Comparison of ENCODE assay signal across 8 mouse cellular contexts in the genomic region with DNA sequence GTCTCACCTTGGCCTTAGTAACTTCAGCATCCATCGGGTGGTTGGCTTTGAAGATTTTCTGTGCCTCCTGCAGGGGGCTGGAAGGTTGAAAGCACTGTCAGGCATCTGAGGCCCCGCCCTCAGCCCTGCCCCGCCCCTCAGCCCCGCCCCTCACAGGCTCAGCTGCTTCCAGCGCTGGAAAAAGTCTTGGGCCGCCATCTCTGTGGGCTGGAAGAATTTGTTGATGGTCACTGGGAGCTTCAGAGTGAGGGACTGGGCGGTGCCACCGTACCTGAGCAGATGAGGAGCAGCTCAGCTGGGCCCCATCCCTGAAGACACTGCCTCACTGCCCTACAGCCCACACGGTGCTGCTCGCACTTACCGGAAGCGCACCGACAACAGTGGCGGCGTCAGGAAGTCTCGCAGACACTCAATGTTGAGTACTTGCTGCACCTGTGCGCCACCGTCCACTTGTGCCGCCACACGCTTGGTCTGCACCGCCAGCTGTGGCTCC. TPM values are rescaled to one million over a fixed set of nuclear protein-coding genes. Genes with fewer than 3 reads are reported as not detected.
DNase-seq lines count a peak whose midpoint lies in the region; ATAC-seq and TF ChIP-seq lines count a peak whose summit lies in the region.

No protein-coding gene starts in this region.

- peaks cover 63% of the 10 kb centered on the region for H3K36me3 ChIP-seq in heart, embryonic 15.5 days
- peaks cover 49% of the 10 kb centered on the region for H3K36me3 ChIP-seq in midbrain, embryonic 16.5 days (ENCODE audit: control insufficient read depth, insufficient read depth, low read length)

- H3K4me1 ChIP-seq in heart, embryonic 15.5 days (replicated peaks): peaks cover 39% of the 10 kb centered on the region
- peaks cover 19% of the 10 kb centered on the region for H3K4me1 ChIP-seq in midbrain, embryonic 16.5 days (ENCODE audit: control insufficient read depth, insufficient read depth, low read length)

- no peaks in the 10 kb centered on the region for H3K27me3 ChIP-seq in heart, embryonic 15.5 days
- no peaks in the 10 kb centered on the region for H3K27me3 ChIP-seq in midbrain, embryonic 16.5 days (ENCODE audit: control insufficient read depth, insufficient read depth, low read depth, low read length)

- H3K9ac ChIP-seq in heart, embryonic 15.5 days: no peak overlapping the region
- 0 out of 2 replicates have a peak overlapping the region, but pooled peaks have one; percentile 4 for H3K9ac ChIP-seq in midbrain, embryonic 16.5 days (ENCODE audit: low read depth, low read length)

- no peak for TF ChIP-seq POLR2A in brain, embryonic 14.5 days (IDR thresholded peaks at IDR 0.05; ENCODE audit: borderline replicate concordance, extremely low read depth, insufficient read depth, insufficient read length, poor library complexity, severe bottlenecking)

- H3K9me3 ChIP-seq in heart, embryonic 15.5 days (replicated peaks): no peaks in the 10 kb centered on the region
- no peaks in the 10 kb centered on the region for H3K9me3 ChIP-seq in midbrain, embryonic 16.5 days (replicated peaks; ENCODE audit: control insufficient read depth, low read length, poor library complexity, severe bottlenecking)

- no peak for ATAC-seq in heart, embryonic 15.5 days (replicated peaks; ENCODE audit: insufficient number of reproducible peaks, insufficient read depth, low FRiP score, low read depth)
- ATAC-seq in midbrain, embryonic 16.5 days: no peak

- H3K27ac ChIP-seq in heart, embryonic 15.5 days: peak overlapping the region; percentile 35; the same call in 1 of the 2 replicates
- H3K27ac ChIP-seq in midbrain, embryonic 16.5 days (ENCODE audit: low read length): no peak overlapping the region

- peak overlapping the region; percentile 35 for H3K4me3 ChIP-seq in heart, embryonic 15.5 days
- no peak overlapping the region for H3K4me3 ChIP-seq in midbrain, embryonic 16.5 days (ENCODE audit: low read depth, low read length)

- WGBS in heart, embryonic 15.5 days: 22% methylated on average over 21 of the region's 21 CpGs
- 9% methylated on average over 21 of the region's 21 CpGs for WGBS in midbrain, embryonic 16.5 days

- intact Hi-C loops in heart, postnatal 25 days (cut with DNase I): no loop called here

- peak; percentile 38; the same call in 1 of the 2 replicates for TF ChIP-seq CTCF in brain, embryonic 14.5 days (IDR thresholded peaks at IDR 0.05; ENCODE audit: borderline replicate concordance, extremely low read depth, insufficient read depth, insufficient read length)

- H3K4me2 ChIP-seq in heart, embryonic 15.5 days: peak overlapping the region; percentile 61
- H3K4me2 ChIP-seq in midbrain, embryonic 16.5 days (ENCODE audit: low read length): peak overlapping the region; percentile 35

- DNase-seq in heart, postnatal 25 days (ENCODE audit: low spot score): no peak
- peak; percentile 76 for DNase-seq in brain, embryonic 14.5 days (ENCODE audit: low read depth)
- peak; percentile 44 for DNase-seq in heart, postnatal 4 days
- peak; percentile 83 for DNase-seq in liver
- DNase-seq in thymus, postnatal 36 days: peak; percentile 68 to 79
- DNase-seq in urinary bladder, postnatal 25 days (ENCODE audit: low spot score): no peak

RNA-seq across cellular contexts. Expression of a gene that starts 5.4 kb away (rescaled TPM):
- 11.9 and 16.3 TPM in 2 replicates for polyA plus RNA-seq in heart, embryonic 15.5 days (2015; fragmentation: Nextera tagmentation; extraction: Ambion mirVana)
- total RNA-seq in heart, postnatal 25 days (2021): 10 to 100 TPM; 12.9 to 15.0 TPM
- polyA plus RNA-seq in brain, embryonic 14.5 days (2012; rRNA removed): 29.7 and 47.4 TPM in 2 replicates
- 10 to 100 TPM; 10.7 to 10.8 TPM for total RNA-seq in heart, postnatal 4 days (2021)
- polyA plus RNA-seq in midbrain, embryonic 16.5 days (2015; fragmentation: Nextera tagmentation; extraction: Ambion mirVana): 20.0 and 22.3 TPM in 2 replicates

RNA-seq across cellular contexts. Expression of a gene that starts 8.8 kb away (rescaled TPM):
- 72.9 and 93.9 TPM in 2 replicates for polyA plus RNA-seq in heart, embryonic 15.5 days (2015; fragmentation: Nextera tagmentation; extraction: Ambion mirVana)
- total RNA-seq in heart, postnatal 25 days (2021): 10 to 100 TPM; 66.7 to 73.9 TPM
- 205 and 206 TPM in 2 replicates for polyA plus RNA-seq in brain, embryonic 14.5 days (2012; rRNA removed)
- 10 to 100 TPM; 74.6 to 76.3 TPM for total RNA-seq in heart, postnatal 4 days (2021)
- 153 and 158 TPM in 2 replicates for polyA plus RNA-seq in midbrain, embryonic 16.5 days (2015; fragmentation: Nextera tagmentation; extraction: Ambion mirVana)

RNA-seq across cellular contexts. Expression of a gene that starts 28.0 kb away (rescaled TPM):
- polyA plus RNA-seq in heart, embryonic 15.5 days (2015; fragmentation: Nextera tagmentation; extraction: Ambion mirVana): 51.9 and 57.4 TPM in 2 replicates
- total RNA-seq in heart, postnatal 25 days (2021): 10 to 100 TPM; 72.5 to 73.1 TPM
- polyA plus RNA-seq in brain, embryonic 14.5 days (2012; rRNA removed): 165 and 185 TPM in 2 replicates
- 10 to 100 TPM; 96.9 to 99.4 TPM for total RNA-seq in heart, postnatal 4 days (2021)
- polyA plus RNA-seq in midbrain, embryonic 16.5 days (2015; fragmentation: Nextera tagmentation; extraction: Ambion mirVana): 122 and 136 TPM in 2 replicates

RNA-seq across cellular contexts. Expression of a gene that starts 31.7 kb away (rescaled TPM):
- polyA plus RNA-seq in heart, embryonic 15.5 days (2015; fragmentation: Nextera tagmentation; extraction: Ambion mirVana): 206 and 273 TPM in 2 replicates
- total RNA-seq in heart, postnatal 25 days (2021): 100 to 1,000 TPM; 153 to 165 TPM
- 927 and 1,026 TPM in 2 replicates for polyA plus RNA-seq in brain, embryonic 14.5 days (2012; rRNA removed)
- 100 to 1,000 TPM; 237 to 248 TPM for total RNA-seq in heart, postnatal 4 days (2021)
- polyA plus RNA-seq in midbrain, embryonic 16.5 days (2015; fragmentation: Nextera tagmentation; extraction: Ambion mirVana): 419 and 448 TPM in 2 replicates

RNA-seq across cellular contexts. Expression of a gene that starts 41.7 kb away (rescaled TPM):
- 0.13 and 0.27 TPM in 2 replicates for polyA plus RNA-seq in heart, embryonic 15.5 days (2015; fragmentation: Nextera tagmentation; extraction: Ambion mirVana)
- not detected for total RNA-seq in heart, postnatal 25 days (2021)
- 0.04 and 0.05 TPM in 2 replicates for polyA plus RNA-seq in brain, embryonic 14.5 days (2012; rRNA removed)
- total RNA-seq in heart, postnatal 4 days (2021): not detected
- 0.10 and 0.25 TPM in 2 replicates for polyA plus RNA-seq in midbrain, embryonic 16.5 days (2015; fragmentation: Nextera tagmentation; extraction: Ambion mirVana)

Comparison
In these comparisons a context has a peak if more than half of its experiments do, and no peak if none do; other contexts are left out.
1. DNase-seq: peak in brain, embryonic 14.5 days (single experiment), heart, postnatal 4 days (single experiment), liver (single experiment) and thymus, postnatal 36 days (2 of 2); none in heart, postnatal 25 days (single experiment) and urinary bladder, postnatal 25 days (single experiment).